Mouse (Mus musculus) erythroblast, embryonic 14.5 days (primary cell): ENCODE measurements around the gene Ubb. TPM values are rescaled to one million over a fixed set of nuclear protein-coding genes. Genes with fewer than 3 reads are reported as not detected.

Source experiments
- H3K27me3 ChIP-seq: 2 replicates; pipeline ENCODE4 v1.6.1; 2012; ENCODE audit warnings: inconsistent platforms; ENCODE audit not compliant: control insufficient read depth
- H3K36me3 ChIP-seq: 2 replicates; pipeline ENCODE4 v1.6.1; 2012; ENCODE audit warnings: mild to moderate bottlenecking, inconsistent platforms; ENCODE audit not compliant: control insufficient read depth
- H3K4me1 ChIP-seq: 2 replicates; pipeline ENCODE4 v1.6.1; 2012; ENCODE audit warnings: inconsistent platforms; ENCODE audit not compliant: control insufficient read depth
- H3K4me3 ChIP-seq: replicated peaks from 2 replicates; pipeline ENCODE3; 2012; ENCODE audit warnings: moderate library complexity, mild to moderate bottlenecking, inconsistent platforms
- H3K9me3 ChIP-seq: 2 replicates; pipeline ENCODE4 v1.6.1; 2012; ENCODE audit warnings: low read length, inconsistent platforms, mixed read lengths; ENCODE audit not compliant: control insufficient read depth
- GATA1 ChIP-seq: IDR thresholded peaks from 2 replicates; pipeline ENCODE4 v1.6.1; 2012; ENCODE audit warnings: low read length, inconsistent platforms, mixed read lengths
- TAL1 ChIP-seq: IDR thresholded peaks from 3 replicates; pipeline ENCODE4 v1.6.1; 2012; ENCODE audit warnings: low read length, inconsistent platforms, mixed read lengths
- polyA plus RNA-seq: library from polyadenylated mRNA; stranded (reverse); fragments of >175 nt; gene quantifications from 2 replicates; pipeline ENCODE4 v1.2.3, GENCODE M21; 2012

Gene Ubb
- polyA plus RNA-seq, 1 experiment, result 195 TPM

DNA sequence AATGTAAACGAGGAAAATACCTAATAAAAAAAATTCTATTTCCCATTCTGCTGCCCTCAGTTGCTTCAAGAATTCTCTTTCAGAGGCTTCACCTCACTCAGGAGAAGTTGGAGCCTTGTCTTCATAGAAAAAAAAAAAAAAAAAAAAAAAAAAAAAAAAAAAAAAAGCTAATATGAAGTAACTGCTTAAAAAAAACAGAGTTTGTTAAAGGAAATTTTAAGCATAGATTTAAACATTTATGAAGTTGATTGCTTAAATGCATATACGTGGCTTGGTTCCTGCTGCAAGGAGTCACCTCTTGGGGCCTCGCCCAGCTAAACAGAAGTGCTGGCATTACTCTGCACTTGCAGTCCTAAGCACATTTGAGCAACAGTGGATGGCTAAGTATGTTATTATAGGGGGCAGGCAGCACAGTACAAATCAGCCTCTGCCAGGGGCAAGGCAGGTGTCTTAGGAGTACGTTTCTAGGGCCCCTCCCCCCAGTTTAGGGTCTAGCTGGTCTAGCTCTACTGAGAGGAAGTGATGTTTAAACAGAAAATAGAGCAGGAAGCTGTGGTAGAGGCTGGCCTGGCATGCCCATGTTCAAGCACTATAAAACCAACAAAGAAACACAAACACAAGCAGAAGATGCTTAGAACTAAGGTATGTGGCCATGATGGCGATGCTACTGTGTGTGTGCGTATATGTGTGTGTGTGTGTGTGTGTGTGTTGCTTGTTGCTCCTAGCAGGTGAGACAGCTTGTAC is 23.2 kb downstream of the Ubb start, which contains the start of gene Trpv2:
Gene Trpv2 (plus strand): TSS at position 528 of the 744 bp plus-strand sequence.
- TF ChIP-seq TAL1 (no peak), GATA1 (no peak)
- Histone ChIP-seq H3K27me3 (peaks cover 11% of the 10 kb centered on the region), H3K36me3 (no peaks in the 10 kb centered on the region), H3K9me3 (no peaks in the 10 kb centered on the region; the same call in 1 of the 2 replicates), H3K4me1 (peaks cover 28% of the 10 kb centered on the region), H3K4me3 (peak within 1 kb of the TSS; percentile 59)

DNA sequence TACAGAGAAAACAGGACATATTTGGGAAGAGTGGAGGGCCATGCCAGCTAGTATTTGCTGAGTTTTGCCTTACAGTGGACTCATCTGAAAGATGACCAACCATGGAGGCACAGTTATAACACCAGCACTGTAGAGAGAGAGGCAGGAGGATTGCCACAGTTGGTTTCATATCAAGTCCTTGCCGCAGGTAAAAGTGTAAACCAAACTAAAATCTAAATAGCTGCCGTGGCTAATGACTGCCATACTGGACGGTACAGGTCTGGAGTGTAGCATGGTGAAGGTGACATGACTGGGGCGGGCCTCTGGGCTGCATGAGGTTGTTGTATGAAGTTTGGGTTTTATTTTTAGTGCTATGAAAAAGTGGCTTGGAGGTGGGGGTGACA is 23.7 kb downstream of the Ubb start:
- H3K36me3 ChIP-seq, result no peaks in the 10 kb centered on the region
- H3K27me3 ChIP-seq, result peaks cover 11% of the 10 kb centered on the region
- H3K9me3 ChIP-seq, result no peaks in the 10 kb centered on the region
- no peak overlapping the region for H3K4me3 ChIP-seq
- TF ChIP-seq GATA1 (no peak), TAL1 (no peak)
- H3K4me1 ChIP-seq, result peaks cover 28% of the 10 kb centered on the region

DNA sequence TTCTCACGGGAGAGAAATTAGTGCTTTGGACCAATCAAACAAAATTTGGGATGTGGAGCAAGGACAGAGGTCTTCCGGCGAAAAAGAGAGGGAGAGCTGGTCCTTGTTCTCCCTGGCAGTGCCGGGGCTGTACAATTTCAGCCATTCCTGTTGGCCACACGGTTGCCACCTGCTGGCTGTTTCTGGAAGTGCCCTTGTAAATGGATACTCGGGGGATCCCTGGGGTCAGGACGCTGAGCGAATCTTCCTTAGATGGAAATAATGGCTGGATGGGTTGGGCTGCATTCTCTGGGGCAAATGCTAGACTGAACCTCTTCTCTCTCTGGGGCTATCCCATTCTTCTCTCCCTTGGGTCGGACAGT is 24.3 kb downstream of the Ubb start:
- Histone ChIP-seq H3K4me1 (peaks cover 30% of the 10 kb centered on the region), H3K9me3 (no peaks in the 10 kb centered on the region), H3K4me3 (peak overlapping the region; percentile 59), H3K36me3 (no peaks in the 10 kb centered on the region), H3K27me3 (peaks cover 11% of the 10 kb centered on the region)
- TF ChIP-seq TAL1 (no peak), GATA1 (no peak)

DNA sequence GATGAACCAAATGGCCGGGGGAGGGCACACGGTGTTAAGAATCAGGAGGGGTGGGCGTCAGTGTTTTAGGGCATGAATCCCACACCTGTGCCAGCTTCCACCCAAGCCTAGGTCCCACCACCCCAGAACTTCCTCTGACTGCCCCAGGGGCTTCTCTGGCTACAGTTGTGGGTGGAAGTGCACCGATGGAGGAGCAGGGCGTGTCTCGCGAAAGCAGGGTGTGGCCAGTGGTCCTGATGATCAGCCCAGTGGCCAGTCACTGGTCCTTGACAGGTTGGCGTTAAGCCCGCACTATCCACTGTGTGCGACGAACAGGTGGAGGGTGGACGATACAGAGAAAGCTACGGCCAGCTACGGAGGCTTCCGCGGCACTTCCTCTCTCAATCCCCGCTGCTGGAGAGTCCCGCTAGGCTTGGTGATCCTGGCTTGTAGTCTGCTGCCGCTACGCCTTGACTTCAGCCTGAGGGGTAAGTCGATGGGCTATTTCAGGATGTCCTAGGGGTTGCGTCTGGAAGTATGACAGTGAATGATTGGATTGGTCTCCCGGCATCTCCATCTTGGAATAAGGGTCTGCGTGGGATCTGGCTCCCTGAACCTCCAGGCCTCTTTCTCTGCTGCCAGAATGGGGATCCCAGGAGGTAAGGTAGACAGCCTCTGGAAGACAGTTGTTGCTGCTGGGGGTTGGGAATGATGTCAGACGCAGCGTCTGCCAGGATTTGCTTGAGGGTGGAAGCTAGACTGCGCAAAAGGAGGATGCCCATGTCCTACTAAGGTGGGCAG is 24.9 kb downstream of the Ubb start:
- H3K4me3 ChIP-seq, result peak overlapping the region; percentile 59
- no peak for TF ChIP-seq GATA1
- TF ChIP-seq TAL1, result no peak
- H3K4me1 ChIP-seq, result peaks cover 34% of the 10 kb centered on the region
- H3K9me3 ChIP-seq, result no peaks in the 10 kb centered on the region
- peaks cover 11% of the 10 kb centered on the region for H3K27me3 ChIP-seq
- H3K36me3 ChIP-seq, result no peaks in the 10 kb centered on the region

DNA sequence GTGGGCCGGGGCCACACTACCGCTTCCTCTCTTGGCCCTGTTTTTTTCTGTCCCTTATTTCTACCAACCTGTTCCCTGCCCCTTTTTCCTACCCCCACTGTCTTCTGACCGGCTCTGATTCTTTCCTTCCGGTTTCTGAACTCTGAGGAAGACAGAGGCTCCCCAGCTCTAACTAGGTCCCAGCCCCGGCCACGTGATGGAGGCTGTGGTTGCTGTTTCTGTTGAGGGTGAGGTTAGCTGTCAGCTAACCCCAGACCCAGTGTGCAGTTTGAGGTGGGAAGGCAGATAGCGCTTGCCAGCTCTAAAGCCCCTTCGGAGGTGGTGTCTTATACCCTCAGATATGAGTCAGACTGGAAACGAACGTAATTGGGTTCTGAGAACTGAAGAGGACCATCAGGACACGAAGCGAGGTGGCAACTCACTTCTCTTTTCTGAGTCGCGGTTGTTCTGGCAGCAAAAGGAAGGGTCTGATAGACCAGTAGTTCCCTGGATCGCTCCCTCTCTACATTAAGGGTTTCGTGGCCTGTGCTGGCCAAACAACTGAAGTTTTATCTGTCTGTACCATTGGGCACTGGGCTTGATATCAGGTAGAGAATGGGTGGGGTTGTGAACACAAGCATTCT is 25.7 kb downstream of the Ubb start:
- H3K27me3 ChIP-seq, result peaks cover 11% of the 10 kb centered on the region
- no peak for TF ChIP-seq GATA1
- no peak for TF ChIP-seq TAL1
- H3K4me1 ChIP-seq, result peaks cover 34% of the 10 kb centered on the region
- H3K36me3 ChIP-seq, result no peaks in the 10 kb centered on the region
- H3K9me3 ChIP-seq, result no peaks in the 10 kb centered on the region
- H3K4me3 ChIP-seq, result peak overlapping the region; percentile 59

DNA sequence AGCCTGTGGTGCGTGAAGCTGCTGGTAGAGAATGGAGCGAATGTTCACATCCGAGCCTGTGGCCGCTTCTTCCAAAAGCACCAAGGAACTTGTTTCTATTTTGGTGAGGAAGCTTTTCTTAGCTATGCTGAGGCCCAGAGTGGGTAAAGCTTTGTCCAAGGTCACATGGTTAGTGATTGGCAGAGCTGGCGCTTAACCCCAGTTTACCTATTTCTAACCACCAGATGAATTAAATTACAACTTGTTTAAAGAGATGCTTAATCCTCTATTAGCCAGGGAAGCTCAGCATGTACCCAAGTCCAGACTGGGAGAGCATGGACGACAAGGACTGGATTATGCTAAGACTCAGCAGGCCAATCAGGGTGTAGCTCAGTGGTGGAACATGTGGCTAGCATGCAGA is 32.1 kb downstream of the Ubb start:
- H3K36me3 ChIP-seq, result no peaks in the 10 kb centered on the region
- H3K4me1 ChIP-seq, result peaks cover 24% of the 10 kb centered on the region
- no peak overlapping the region for H3K4me3 ChIP-seq
- no peak for TF ChIP-seq GATA1
- no peak for TF ChIP-seq TAL1
- no peaks in the 10 kb centered on the region for H3K27me3 ChIP-seq
- H3K9me3 ChIP-seq, result no peaks in the 10 kb centered on the region

DNA sequence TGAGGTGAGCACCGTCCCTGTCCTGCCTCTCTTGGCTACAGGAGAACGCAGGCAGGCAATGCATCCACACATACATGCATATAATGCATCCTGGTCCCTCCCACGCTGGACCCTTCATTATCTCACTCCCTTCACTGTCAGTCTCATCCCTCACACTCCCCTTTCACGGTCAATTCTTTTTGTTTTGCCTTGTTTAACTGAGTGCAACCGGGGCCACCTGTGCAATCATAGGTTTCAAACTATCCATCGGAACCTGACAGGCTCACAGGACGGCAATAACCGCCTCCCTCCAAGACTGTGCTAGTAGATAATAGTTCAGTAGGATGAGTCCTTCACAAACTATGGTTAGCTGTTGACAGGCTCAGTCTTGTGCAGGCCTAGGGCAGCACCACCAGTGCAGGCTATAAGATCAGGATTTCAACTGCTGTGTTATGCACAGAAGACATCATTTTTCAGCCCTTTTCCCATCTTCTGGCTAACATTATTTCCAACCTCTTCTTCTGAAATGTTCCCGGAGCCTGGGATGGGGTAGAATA is 33.8 kb downstream of the Ubb start:
- Histone ChIP-seq H3K4me1 (peaks cover 24% of the 10 kb centered on the region), H3K4me3 (no peak overlapping the region), H3K36me3 (no peaks in the 10 kb centered on the region), H3K9me3 (no peaks in the 10 kb centered on the region), H3K27me3 (no peaks in the 10 kb centered on the region)
- no peak for TF ChIP-seq GATA1
- no peak for TF ChIP-seq TAL1

DNA sequence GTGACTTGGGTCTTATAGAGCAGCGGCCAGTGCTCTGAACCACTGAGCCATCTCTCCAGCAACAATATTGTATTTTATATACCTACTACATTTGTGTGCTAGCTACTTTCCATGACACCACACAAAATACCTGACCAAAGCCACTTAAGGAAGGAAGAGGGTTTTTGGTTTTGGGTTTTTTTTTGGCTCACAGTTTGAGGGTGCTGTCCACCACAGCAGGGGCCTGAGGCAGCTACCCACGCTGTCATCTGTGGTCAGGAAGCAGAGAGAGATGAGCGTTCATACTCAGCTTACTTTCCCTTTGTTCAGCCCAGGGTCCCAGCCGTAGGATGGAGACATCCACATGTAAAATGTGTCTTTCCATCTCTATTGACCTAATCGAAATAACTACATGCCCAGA is 36.1 kb downstream of the Ubb start:
- Histone ChIP-seq H3K36me3 (no peaks in the 10 kb centered on the region), H3K4me3 (no peak overlapping the region)
- TF ChIP-seq TAL1 (no peak), GATA1 (no peak)

DNA sequence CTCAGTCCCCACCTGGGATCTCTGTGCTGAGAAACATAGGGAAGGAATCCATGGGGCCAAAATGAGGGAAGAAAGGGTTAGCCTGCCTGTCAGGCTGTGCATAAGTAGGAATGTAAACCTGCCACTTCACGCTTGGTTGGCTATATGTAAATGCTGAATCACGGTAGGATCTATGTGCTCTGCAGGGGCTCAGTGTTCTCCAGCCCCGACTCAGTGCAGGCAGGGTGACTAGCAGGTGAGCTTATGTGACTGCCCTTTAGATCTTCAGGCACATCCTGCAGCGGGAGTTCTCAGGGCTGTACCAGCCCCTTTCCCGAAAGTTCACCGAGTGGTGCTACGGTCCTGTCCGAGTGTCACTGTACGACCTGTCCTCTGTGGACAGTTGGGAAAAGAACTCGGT is 38.4 kb downstream of the Ubb start:
- H3K36me3 ChIP-seq, result no peaks in the 10 kb centered on the region
- no peaks in the 10 kb centered on the region for H3K9me3 ChIP-seq
- TF ChIP-seq TAL1 (no peak), GATA1 (no peak)

More for the DNA sequence above, 36.1 kb downstream of the Ubb start:
- Histone ChIP-seq H3K27me3 (no peaks in the 10 kb centered on the region), H3K9me3 (no peaks in the 10 kb centered on the region), H3K4me1 (peaks cover 19% of the 10 kb centered on the region)

More for the DNA sequence above, 38.4 kb downstream of the Ubb start:
- Histone ChIP-seq H3K4me1 (peaks cover 16% of the 10 kb centered on the region), H3K4me3 (no peak overlapping the region), H3K27me3 (no peaks in the 10 kb centered on the region)
